Mouse (Mus musculus) lung, adult 2 months (tissue): Measurements from ENCODE around the gene Cdca5.

Source experiments
- CTCF ChIP-seq: fragments of 200-500 bp; IDR thresholded peaks from 2 replicates; pipeline ENCODE4 v1.5.1; 2011; ENCODE audit warnings: mild to moderate bottlenecking, low read length, control low read depth; ENCODE audit not compliant: insufficient read depth
- POLR2A ChIP-seq: fragments of 200-500 bp; IDR thresholded peaks from 2 replicates; pipeline ENCODE4 v1.6.1; 2011; ENCODE audit warnings: low read depth, mild to moderate bottlenecking, control low read depth, low read length, borderline replicate concordance; ENCODE audit errors: extremely low read depth

DNA sequence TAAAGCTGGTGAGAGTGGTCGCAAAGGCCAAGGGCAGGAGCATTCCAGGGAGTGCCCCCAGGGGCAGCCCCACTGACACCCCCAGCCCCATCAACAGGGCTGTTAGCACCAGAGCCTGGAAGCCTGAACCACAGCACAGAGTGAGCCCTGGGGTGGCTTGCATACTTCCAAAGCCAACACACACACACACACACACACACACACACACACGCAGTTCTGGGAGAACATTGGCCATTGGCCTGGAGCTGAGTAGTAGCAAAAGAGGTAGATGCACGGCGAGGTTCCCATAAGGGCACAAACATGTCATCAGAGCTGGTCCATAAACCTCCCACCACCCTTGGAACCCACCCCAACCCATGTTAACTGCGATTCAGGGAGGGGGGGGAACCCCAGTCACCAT is 18.2 kb upstream of the Cdca5 start:
- TF ChIP-seq CTCF (no peak), POLR2A (no peak)
